9 mouse cellular contexts compared by ENCODE assay signal in genomic region chr11:62746001-62746533, GRCm38 (mm10). TPM values are rescaled to one million over a fixed set of nuclear protein-coding genes. Genes with fewer than 3 reads are reported as not detected.
DNase-seq lines count a peak whose midpoint lies in the region; ATAC-seq lines count a peak whose summit lies in the region.
"Had no signal": no experiment of that assay in that cellular context is flagged by ENCODE, and none has a peak within 500 bp of the region (broad histone marks: within the 10 kb centered on the region; RNA-seq: fewer than 3 reads in every experiment).

No protein-coding gene starts in this region.

- ATAC-seq in embryonic facial prominence, embryonic 14.5 days (ENCODE audit: low read depth): peak; percentile 83
- no peak for ATAC-seq in heart, embryonic 11.5 days (replicated peaks; ENCODE audit: insufficient number of reproducible peaks, low FRiP score, low TSS enrichment)
- peak; percentile 47; the same call in 1 of the 2 replicates for ATAC-seq in kidney, embryonic 14.5 days (ENCODE audit: low FRiP score, low TSS enrichment)
- ATAC-seq in limb, embryonic 13.5 days (ENCODE audit: low FRiP score, low read depth): peak; percentile 70; the same call in 1 of the 2 replicates
- ATAC-seq in midbrain, embryonic 14.5 days (ENCODE audit: low FRiP score, low TSS enrichment): peak; percentile 60; the same call in 1 of the 2 replicates

- no peaks in the 10 kb centered on the region for H3K9me3 ChIP-seq in embryonic facial prominence, embryonic 14.5 days (ENCODE audit: control insufficient read depth, low read length)
- H3K9me3 ChIP-seq in heart, embryonic 11.5 days (replicated peaks; ENCODE audit: control insufficient read depth, low read length): no peaks in the 10 kb centered on the region
- no peaks in the 10 kb centered on the region for H3K9me3 ChIP-seq in kidney, embryonic 14.5 days (ENCODE audit: control insufficient read depth, low read length)
- H3K9me3 ChIP-seq in limb, embryonic 13.5 days: no peaks in the 10 kb centered on the region
- H3K9me3 ChIP-seq in midbrain, embryonic 14.5 days (ENCODE audit: control insufficient read depth, low read length): no peaks in the 10 kb centered on the region

- peak; percentile 55 for DNase-seq in ovary, postnatal 36 days (ENCODE audit: low spot score)
- no peak for DNase-seq in ovary, adult 18-20 months (ENCODE audit: low spot score)
- peak; percentile 61 for DNase-seq in embryonic facial prominence, embryonic 14.5 days (ENCODE audit: low spot score)
- DNase-seq in midbrain, embryonic 14.5 days: peak; percentile 82
- DNase-seq in splenic B cell, adult 2 months (ENCODE audit: low read depth, low spot score): peak; percentile 64

- no peak overlapping the region for H3K27ac ChIP-seq in embryonic facial prominence, embryonic 14.5 days (replicated peaks; ENCODE audit: low read depth, low read length)
- H3K27ac ChIP-seq in heart, embryonic 11.5 days (ENCODE audit: low read depth, low read length): no peak overlapping the region
- no peak overlapping the region for H3K27ac ChIP-seq in kidney, embryonic 14.5 days (ENCODE audit: low read depth, low read length)
- no peak overlapping the region for H3K27ac ChIP-seq in limb, embryonic 13.5 days
- no peak overlapping the region for H3K27ac ChIP-seq in midbrain, embryonic 14.5 days (replicated peaks; ENCODE audit: low read depth, low read length)

- H3K4me2 ChIP-seq in embryonic facial prominence, embryonic 14.5 days (ENCODE audit: low read depth, low read length): peak overlapping the region; percentile 65
- peak overlapping the region; percentile 78 for H3K4me2 ChIP-seq in heart, embryonic 11.5 days
- H3K4me2 ChIP-seq in kidney, embryonic 14.5 days (replicated peaks; ENCODE audit: low read depth, low read length): peak overlapping the region; percentile 61
- H3K4me2 ChIP-seq in limb, embryonic 13.5 days (replicated peaks): peak overlapping the region; percentile 69
- H3K4me2 ChIP-seq in midbrain, embryonic 14.5 days (ENCODE audit: low read length): peak overlapping the region; percentile 60

- H3K9ac ChIP-seq in embryonic facial prominence, embryonic 14.5 days (ENCODE audit: low read depth, low read length): peak overlapping the region; percentile 40; the same call in 1 of the 2 replicates
- no peak overlapping the region for H3K9ac ChIP-seq in heart, embryonic 11.5 days (ENCODE audit: low read depth, low read length)
- no peak overlapping the region for H3K9ac ChIP-seq in kidney, embryonic 14.5 days (ENCODE audit: low read depth, low read length)
- peak overlapping the region; percentile 31 for H3K9ac ChIP-seq in limb, embryonic 13.5 days
- H3K9ac ChIP-seq in midbrain, embryonic 14.5 days (replicated peaks; ENCODE audit: low read length): peak overlapping the region; percentile 31; the same call in 1 of the 2 replicates

- peaks cover 18% of the 10 kb centered on the region for H3K27me3 ChIP-seq in embryonic facial prominence, embryonic 14.5 days (replicated peaks; ENCODE audit: control insufficient read depth, insufficient read depth, low read length)
- H3K27me3 ChIP-seq in heart, embryonic 11.5 days (ENCODE audit: control insufficient read depth, insufficient read depth, low read length): peaks cover 19% of the 10 kb centered on the region
- no peaks in the 10 kb centered on the region for H3K27me3 ChIP-seq in kidney, embryonic 14.5 days (ENCODE audit: control insufficient read depth, insufficient read depth, low read length)
- peaks cover 37% of the 10 kb centered on the region for H3K27me3 ChIP-seq in limb, embryonic 13.5 days
- no peaks in the 10 kb centered on the region for H3K27me3 ChIP-seq in midbrain, embryonic 14.5 days (ENCODE audit: control insufficient read depth, insufficient read depth, low read length)
- H3K27me3 ChIP-seq in splenic B cell, adult 2 months (ENCODE audit: control insufficient read depth, insufficient read depth, low read length, poor library complexity, severe bottlenecking): no peaks in the 10 kb centered on the region

- H3K4me1 ChIP-seq in embryonic facial prominence, embryonic 14.5 days (ENCODE audit: control insufficient read depth, insufficient read depth, low read length): peaks cover 6% of the 10 kb centered on the region
- no peaks in the 10 kb centered on the region for H3K4me1 ChIP-seq in heart, embryonic 11.5 days (ENCODE audit: control insufficient read depth, insufficient read depth, low read length)
- H3K4me1 ChIP-seq in kidney, embryonic 14.5 days (ENCODE audit: control insufficient read depth, insufficient read depth, low read length): no peaks in the 10 kb centered on the region
- H3K4me1 ChIP-seq in limb, embryonic 13.5 days: peaks cover 17% of the 10 kb centered on the region
- no peaks in the 10 kb centered on the region for H3K4me1 ChIP-seq in midbrain, embryonic 14.5 days (ENCODE audit: control insufficient read depth, insufficient read depth, low read length)

- H3K36me3 ChIP-seq in embryonic facial prominence, embryonic 14.5 days (ENCODE audit: control insufficient read depth, insufficient read depth, low read length): no peaks in the 10 kb centered on the region
- H3K36me3 ChIP-seq in heart, embryonic 11.5 days (ENCODE audit: control insufficient read depth, insufficient read depth, low read length): no peaks in the 10 kb centered on the region
- H3K36me3 ChIP-seq in kidney, embryonic 14.5 days (ENCODE audit: control insufficient read depth, insufficient read depth, low read length): no peaks in the 10 kb centered on the region
- no peaks in the 10 kb centered on the region for H3K36me3 ChIP-seq in limb, embryonic 13.5 days
- no peaks in the 10 kb centered on the region for H3K36me3 ChIP-seq in midbrain, embryonic 14.5 days (ENCODE audit: control insufficient read depth, insufficient read depth, low read length)
- H3K36me3 ChIP-seq in splenic B cell, adult 2 months (ENCODE audit: control insufficient read depth, insufficient read depth, low read length, poor library complexity, severe bottlenecking): no peaks in the 10 kb centered on the region

- peak overlapping the region; percentile 41 for H3K4me3 ChIP-seq in embryonic facial prominence, embryonic 14.5 days (ENCODE audit: low read depth, low read length)
- H3K4me3 ChIP-seq in heart, embryonic 11.5 days (ENCODE audit: low read depth, low read length): peak overlapping the region; percentile 43
- H3K4me3 ChIP-seq in kidney, embryonic 14.5 days (ENCODE audit: low read length): peak overlapping the region; percentile 33
- H3K4me3 ChIP-seq in limb, embryonic 13.5 days: peak overlapping the region; percentile 44
- H3K4me3 ChIP-seq in midbrain, embryonic 14.5 days (replicated peaks; ENCODE audit: low read depth, low read length): peak overlapping the region; percentile 33

- 3% methylated on average over 25 of the region's 27 CpGs for WGBS in embryonic facial prominence, embryonic 14.5 days
- WGBS in heart, embryonic 11.5 days (ENCODE audit: insufficient replicate concordance): 4% methylated on average over 27 of the region's 27 CpGs
- 2% methylated on average over 27 of the region's 27 CpGs for WGBS in kidney, embryonic 14.5 days
- WGBS in limb, embryonic 13.5 days: 3% methylated on average over 27 of the region's 27 CpGs
- WGBS in midbrain, embryonic 14.5 days: 1% methylated on average over 27 of the region's 27 CpGs

RNA-seq across cellular contexts. Expression of gene Gm10428, which starts 6.8 kb away (rescaled TPM):
- not detected in 2 replicates for polyA plus RNA-seq in embryonic facial prominence, embryonic 14.5 days (2014; fragmentation: Nextera tagmentation; extraction: Ambion mirVana)
- not detected in 2 replicates for polyA plus RNA-seq in heart, embryonic 11.5 days (2014; fragmentation: Nextera tagmentation; extraction: Ambion mirVana)
- polyA plus RNA-seq in kidney, embryonic 14.5 days (2014; fragmentation: Nextera tagmentation; extraction: Ambion mirVana): not detected in 2 replicates
- not detected in 2 replicates for polyA plus RNA-seq in limb, embryonic 13.5 days (2015; fragmentation: Nextera tagmentation; extraction: Ambion mirVana)
- not detected in 2 replicates for polyA plus RNA-seq in midbrain, embryonic 14.5 days (2014; fragmentation: Nextera tagmentation; extraction: Ambion mirVana)
- polyA plus RNA-seq: spleen, adult 2 months had no signal

RNA-seq across cellular contexts. Expression of gene Zfp287, which starts 14.4 kb away (rescaled TPM):
- 7.7 and 7.8 TPM in 2 replicates for polyA plus RNA-seq in embryonic facial prominence, embryonic 14.5 days (2014; fragmentation: Nextera tagmentation; extraction: Ambion mirVana)
- 5.3 and 6.0 TPM in 2 replicates for polyA plus RNA-seq in heart, embryonic 11.5 days (2014; fragmentation: Nextera tagmentation; extraction: Ambion mirVana)
- polyA plus RNA-seq in kidney, embryonic 14.5 days (2014; fragmentation: Nextera tagmentation; extraction: Ambion mirVana): 5.9 and 10.1 TPM in 2 replicates
- 14.4 and 15.1 TPM in 2 replicates for polyA plus RNA-seq in limb, embryonic 13.5 days (2015; fragmentation: Nextera tagmentation; extraction: Ambion mirVana)
- polyA plus RNA-seq in midbrain, embryonic 14.5 days (2014; fragmentation: Nextera tagmentation; extraction: Ambion mirVana): 18.9 and 25.2 TPM in 2 replicates

RNA-seq across cellular contexts. Expression of gene Zfp286, which starts 43.2 kb away (rescaled TPM):
- polyA plus RNA-seq in embryonic facial prominence, embryonic 14.5 days (2014; fragmentation: Nextera tagmentation; extraction: Ambion mirVana): 17.8 and 26.7 TPM in 2 replicates
- 11.3 and 12.9 TPM in 2 replicates for polyA plus RNA-seq in heart, embryonic 11.5 days (2014; fragmentation: Nextera tagmentation; extraction: Ambion mirVana)
- 19.6 and 19.7 TPM in 2 replicates for polyA plus RNA-seq in kidney, embryonic 14.5 days (2014; fragmentation: Nextera tagmentation; extraction: Ambion mirVana)
- 37.7 and 37.8 TPM in 2 replicates for polyA plus RNA-seq in limb, embryonic 13.5 days (2015; fragmentation: Nextera tagmentation; extraction: Ambion mirVana)
- polyA plus RNA-seq in midbrain, embryonic 14.5 days (2014; fragmentation: Nextera tagmentation; extraction: Ambion mirVana): 31.2 and 32.5 TPM in 2 replicates

Comparison
In these comparisons a context has a peak if more than half of its experiments do, and no peak if none do; other contexts are left out.
1. H3K9ac ChIP-seq: peak in embryonic facial prominence, embryonic 14.5 days (single experiment), limb, embryonic 13.5 days (single experiment) and midbrain, embryonic 14.5 days (single experiment); none in heart, embryonic 11.5 days (single experiment) and kidney, embryonic 14.5 days (single experiment).
2. Peak in every context shown above with its lines, with median percentiles within 50 percentile points of each other: H3K4me2 ChIP-seq and H3K4me3 ChIP-seq.